Mouse (Mus musculus): ENCODE measurements around the gene Arhgef3. TPM values are rescaled to one million over a fixed set of nuclear protein-coding genes. Genes with fewer than 3 reads are reported as not detected.

Gene Arhgef3
- polyA plus RNA-seq, 1 experiment: 17.0 TPM

DNA sequence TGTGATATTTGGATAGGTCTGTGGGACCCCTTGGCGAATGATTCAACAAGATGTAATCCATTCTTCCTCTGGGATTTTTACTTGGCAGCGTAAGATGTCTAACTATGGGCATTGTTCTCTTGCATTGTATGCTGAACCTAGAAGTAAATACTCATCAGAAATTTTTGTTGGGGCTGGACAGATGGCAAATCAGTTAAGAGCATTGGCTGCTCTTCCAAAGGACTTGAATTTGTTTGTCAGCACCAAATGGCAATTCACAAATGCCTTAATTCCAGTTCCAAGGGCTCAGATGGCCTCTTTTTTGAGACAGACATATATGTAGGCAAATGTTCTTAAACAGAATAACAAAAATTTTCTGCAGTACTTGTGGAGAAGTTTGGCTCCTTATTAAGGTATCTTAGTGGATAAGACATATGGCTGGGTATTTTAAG is 330.2 kb downstream of the Arhgef3 start:
- WGBS: 94% methylated on average over 2 of the region's 2 CpGs
- TF ChIP-seq POLR2A (IDR thresholded peaks at IDR 0.05; ENCODE audit: control insufficient read depth, extremely low read depth, insufficient read depth, low read length, poor library complexity): no peak
- no peak for TF ChIP-seq CTCF (IDR thresholded peaks at IDR 0.05; ENCODE audit: borderline replicate concordance, control insufficient read depth, extremely low read depth, insufficient read depth, low read length, poor library complexity)
- H3K36me3 ChIP-seq (ENCODE audit: control insufficient read depth, insufficient read depth, low read length): peaks cover 70% of the 10 kb centered on the region

GRCm38 (mm10) chr14:27446963-27447362 is 332.3 kb downstream of the Arhgef3 start:
- H3K36me3 ChIP-seq (ENCODE audit: control insufficient read depth, insufficient read depth, low read length): peaks cover 65% of the 10 kb centered on the region
- H3K27me3 ChIP-seq (ENCODE audit: control insufficient read depth, insufficient read depth, low read length): no peaks in the 10 kb centered on the region
- TF ChIP-seq POLR2A (IDR thresholded peaks at IDR 0.05; ENCODE audit: control insufficient read depth, extremely low read depth, insufficient read depth, low read length, poor library complexity) (no peak), CTCF (IDR thresholded peaks at IDR 0.05; ENCODE audit: borderline replicate concordance, control insufficient read depth, extremely low read depth, insufficient read depth, low read length, poor library complexity) (no peak)
- H3K27ac ChIP-seq (ENCODE audit: control insufficient read depth, insufficient read depth, low read length): no peak overlapping the region
- H3K4me3 ChIP-seq (ENCODE audit: control insufficient read depth, insufficient read depth, low read length): no peak overlapping the region
- no peaks in the 10 kb centered on the region for H3K4me1 ChIP-seq (replicated peaks; ENCODE audit: control insufficient read depth, insufficient read depth, low read length)
- 96% methylated on average over 4 of the region's 4 CpGs for WGBS
- DNase-seq: no peak

More for the DNA sequence above, 330.2 kb downstream of the Arhgef3 start:
- H3K4me1 ChIP-seq (replicated peaks; ENCODE audit: control insufficient read depth, insufficient read depth, low read length): no peaks in the 10 kb centered on the region
- H3K4me3 ChIP-seq (ENCODE audit: control insufficient read depth, insufficient read depth, low read length): no peak overlapping the region
- no peaks in the 10 kb centered on the region for H3K27me3 ChIP-seq (ENCODE audit: control insufficient read depth, insufficient read depth, low read length)
- no peak for DNase-seq
- no peak overlapping the region for H3K27ac ChIP-seq (ENCODE audit: control insufficient read depth, insufficient read depth, low read length)

Other genes with a start within 250 kb of the Arhgef3 start
- gene Asb14, start 220.3 kb upstream of the Arhgef3 start, polyA plus RNA-seq (2012; rRNA removed): 0.14 and 3.4 TPM in 2 replicates
- gene Appl1, start 143.7 kb upstream of the Arhgef3 start, polyA plus RNA-seq (2012; rRNA removed): 10.4 and 10.7 TPM in 2 replicates
- gene Hesx1, start 120.5 kb upstream of the Arhgef3 start, polyA plus RNA-seq (2012; rRNA removed): not detected in 2 replicates
- gene Il17rd, start 76.0 kb upstream of the Arhgef3 start, polyA plus RNA-seq (2012; rRNA removed): 0.29 and 0.63 TPM in 2 replicates

Data from thymus, adult 2 months (tissue).